Mouse (Mus musculus): ENCODE results near the gene Spen. TPM values are rescaled to one million over a fixed set of nuclear protein-coding genes. Genes with fewer than 3 reads are reported as not detected.
"Not testable (repeated sequence)": the region's sequence is repeated elsewhere in the genome, so short reads cannot be mapped to it uniquely, and the experiment has no call there.

Gene Spen
- polyA plus RNA-seq, 1 experiment: 56.0 TPM

GRCm38 (mm10) chr4:141559898-141560263 lies 21.5 kb upstream of the Spen start:
- Histone ChIP-seq H3K36me3 (ENCODE audit: control insufficient read depth, insufficient read depth, low read length) (no peaks in the 10 kb centered on the region), H3K27ac (ENCODE audit: insufficient read depth, low read depth, low read length) (peak overlapping the region; percentile 86), H3K4me3 (ENCODE audit: low read depth, low read length) (peak overlapping the region; percentile 52), H3K4me1 (ENCODE audit: control insufficient read depth, insufficient read depth, insufficient read length, low read length) (peaks cover 11% of the 10 kb centered on the region), H3K27me3 (ENCODE audit: control insufficient read depth, insufficient read depth, low read length) (no peaks in the 10 kb centered on the region)
- 1% methylated on average over 9 of the region's 9 CpGs for WGBS
- TF ChIP-seq POLR2A (IDR thresholded peaks at IDR 0.05; ENCODE audit: low read depth, low read length): 0 out of 2 replicates have a peak, but pooled peaks have one; percentile 6
- TF ChIP-seq CTCF (IDR thresholded peaks at IDR 0.05; ENCODE audit: extremely low read depth, insufficient read length, insufficient replicate concordance, low read depth, low read length): peak; percentile 96; the same call in 1 of the 2 replicates

- TF ChIP-seq POLR2A (IDR thresholded peaks at IDR 0.05; ENCODE audit: low read depth, low read length): 0 out of 2 replicates have a peak, but pooled peaks have one; percentile 25
- no peak for TF ChIP-seq CTCF (IDR thresholded peaks at IDR 0.05; ENCODE audit: extremely low read depth, insufficient read length, insufficient replicate concordance, low read depth, low read length)
- Histone ChIP-seq H3K4me1 (ENCODE audit: control insufficient read depth, insufficient read depth, insufficient read length, low read length) (peaks cover 11% of the 10 kb centered on the region), H3K4me3 (ENCODE audit: low read depth, low read length) (peak overlapping the region; percentile 52), H3K27me3 (ENCODE audit: control insufficient read depth, insufficient read depth, low read length) (no peaks in the 10 kb centered on the region), H3K27ac (ENCODE audit: insufficient read depth, low read depth, low read length) (peak overlapping the region; percentile 86), H3K36me3 (ENCODE audit: control insufficient read depth, insufficient read depth, low read length) (no peaks in the 10 kb centered on the region)
- WGBS: under 1% methylated on average over 30 of the region's 30 CpGs
Measured at GRCm38 (mm10) chr4:141559131-141559897, 20.9 kb upstream of the Spen start.

- Histone ChIP-seq H3K27ac (ENCODE audit: insufficient read depth, low read depth, low read length) (peak overlapping the region; percentile 86), H3K4me1 (ENCODE audit: control insufficient read depth, insufficient read depth, insufficient read length, low read length) (peaks cover 11% of the 10 kb centered on the region), H3K4me3 (ENCODE audit: low read depth, low read length) (peak overlapping the region; percentile 52), H3K36me3 (ENCODE audit: control insufficient read depth, insufficient read depth, low read length) (no peaks in the 10 kb centered on the region), H3K27me3 (ENCODE audit: control insufficient read depth, insufficient read depth, low read length) (no peaks in the 10 kb centered on the region)
- TF ChIP-seq POLR2A (IDR thresholded peaks at IDR 0.05; ENCODE audit: low read depth, low read length): no peak
- no peak for TF ChIP-seq CTCF (IDR thresholded peaks at IDR 0.05; ENCODE audit: extremely low read depth, insufficient read length, insufficient replicate concordance, low read depth, low read length)
- 11% methylated on average over 16 of the region's 16 CpGs for WGBS
Measured at GRCm38 (mm10) chr4:141558658-141559057, 20.3 kb upstream of the Spen start.

- WGBS: 80% methylated on average over 6 of the region's 6 CpGs
- not testable (repeated sequence) for H3K4me3 ChIP-seq (ENCODE audit: low read depth, low read length); H3K27me3 ChIP-seq (ENCODE audit: control insufficient read depth, insufficient read depth, low read length)
Measured at GRCm38 (mm10) chr4:141556163-141556562, 17.8 kb upstream of the Spen start.

GRCm38 (mm10) chr4:141554255-141554865 lies 16.0 kb upstream of the Spen start:
- peaks cover 18% of the 10 kb centered on the region for H3K4me1 ChIP-seq (ENCODE audit: control insufficient read depth, insufficient read depth, insufficient read length, low read length)
- not testable (repeated sequence) for H3K27me3 ChIP-seq (ENCODE audit: control insufficient read depth, insufficient read depth, low read length); H3K36me3 ChIP-seq (ENCODE audit: control insufficient read depth, insufficient read depth, low read length); H3K27ac ChIP-seq (ENCODE audit: insufficient read depth, low read depth, low read length); H3K4me3 ChIP-seq (ENCODE audit: low read depth, low read length)
- WGBS: 92% methylated on average over 8 of the region's 9 CpGs

More at GRCm38 (mm10) chr4:141556163-141556562, 17.8 kb upstream of the Spen start:
- H3K4me1 ChIP-seq (ENCODE audit: control insufficient read depth, insufficient read depth, insufficient read length, low read length): peaks cover 13% of the 10 kb centered on the region
- not testable (repeated sequence) for H3K36me3 ChIP-seq (ENCODE audit: control insufficient read depth, insufficient read depth, low read length); H3K27ac ChIP-seq (ENCODE audit: insufficient read depth, low read depth, low read length)

GRCm38 (mm10) chr4:141552484-141552883 lies 14.1 kb upstream of the Spen start:
- TF ChIP-seq CTCF (IDR thresholded peaks at IDR 0.05; ENCODE audit: extremely low read depth, insufficient read length, insufficient replicate concordance, low read depth, low read length): no peak
- TF ChIP-seq POLR2A (IDR thresholded peaks at IDR 0.05; ENCODE audit: low read depth, low read length): no peak
- no peaks in the 10 kb centered on the region for H3K36me3 ChIP-seq (ENCODE audit: control insufficient read depth, insufficient read depth, low read length)
- peaks cover 10% of the 10 kb centered on the region; the same call in 1 of the 2 replicates for H3K4me1 ChIP-seq (ENCODE audit: control insufficient read depth, insufficient read depth, insufficient read length, low read length)
- H3K4me3 ChIP-seq (ENCODE audit: low read depth, low read length): no peak overlapping the region
- WGBS: 3% methylated on average over 2 of the region's 2 CpGs
- no peaks in the 10 kb centered on the region for H3K27me3 ChIP-seq (ENCODE audit: control insufficient read depth, insufficient read depth, low read length)
- no peak overlapping the region for H3K27ac ChIP-seq (ENCODE audit: insufficient read depth, low read depth, low read length)

GRCm38 (mm10) chr4:141547299-141547698 lies 8.9 kb upstream of the Spen start:
- peaks cover 7% of the 10 kb centered on the region; the same call in 1 of the 2 replicates for H3K4me1 ChIP-seq (ENCODE audit: control insufficient read depth, insufficient read depth, insufficient read length, low read length)
- no peaks in the 10 kb centered on the region for H3K36me3 ChIP-seq (ENCODE audit: control insufficient read depth, insufficient read depth, low read length)
- 15% methylated on average over 9 of the region's 9 CpGs for WGBS
- H3K27ac ChIP-seq (ENCODE audit: insufficient read depth, low read depth, low read length): peak overlapping the region; percentile 100
- H3K4me3 ChIP-seq (ENCODE audit: low read depth, low read length): no peak overlapping the region
- no peaks in the 10 kb centered on the region for H3K27me3 ChIP-seq (ENCODE audit: control insufficient read depth, insufficient read depth, low read length)
- TF ChIP-seq POLR2A (IDR thresholded peaks at IDR 0.05; ENCODE audit: low read depth, low read length): no peak
- no peak for TF ChIP-seq CTCF (IDR thresholded peaks at IDR 0.05; ENCODE audit: extremely low read depth, insufficient read length, insufficient replicate concordance, low read depth, low read length)
